Mouse (Mus musculus): Measurements from ENCODE around the gene Swap70.
"Not testable (repeated sequence)": the region's sequence is repeated elsewhere in the genome, so short reads cannot be mapped to it uniquely, and the experiment has no call there.

Swap70 gene

DNA sequence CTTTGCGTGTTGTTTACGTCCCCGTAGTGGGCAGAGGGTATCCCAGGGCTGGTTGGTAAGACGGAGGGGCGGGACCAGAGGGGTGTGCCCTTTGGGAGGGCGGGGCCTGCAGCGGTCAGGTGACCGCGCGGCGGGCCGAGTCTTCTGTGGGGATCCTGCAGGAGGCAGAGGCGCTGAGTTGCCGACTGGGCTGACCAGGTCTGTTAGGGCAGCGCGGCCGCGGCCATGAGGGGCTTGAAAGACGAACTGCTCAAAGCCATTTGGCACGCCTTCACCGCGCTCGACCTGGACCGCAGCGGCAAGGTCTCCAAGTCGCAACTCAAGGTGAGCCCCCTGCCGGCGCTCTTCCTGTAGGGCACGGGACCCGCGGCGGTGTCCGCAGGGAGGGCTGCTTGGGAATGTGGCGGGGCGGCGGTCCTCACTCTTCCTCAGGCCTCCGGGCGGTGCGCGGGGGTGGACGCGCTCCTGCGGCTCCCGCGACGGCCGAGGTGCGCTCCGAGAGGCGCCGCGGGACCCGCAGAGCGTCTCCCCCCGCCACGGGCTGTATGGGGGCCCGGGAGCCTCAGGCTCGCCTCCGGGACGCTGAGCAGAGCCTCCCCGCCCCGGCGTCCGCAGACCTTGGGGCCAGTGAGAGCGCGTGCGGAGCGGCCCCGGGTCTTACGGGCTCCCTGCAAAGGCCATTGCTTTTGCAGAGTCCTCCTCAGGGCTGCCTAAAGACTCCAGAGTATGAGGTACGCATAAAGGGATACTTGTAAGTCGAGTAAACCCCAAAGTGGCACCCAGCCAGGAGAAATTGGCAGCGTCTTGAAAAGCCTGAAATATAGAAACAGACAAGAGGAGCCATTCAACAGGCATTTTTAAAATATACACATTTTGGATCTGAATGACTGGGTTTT, at the start of gene Swap70:
Swap70 (plus strand) TSS at position 126 of the 896 bp plus-strand sequence.
- in situ Hi-C loops (cut with MboI; ENCODE audit: low sequenced_read_pairs): loop anchor here (5.0 kb wide), 1 partner anchor 55 kb away; no protein-coding TSS in a partner anchor

DNA sequence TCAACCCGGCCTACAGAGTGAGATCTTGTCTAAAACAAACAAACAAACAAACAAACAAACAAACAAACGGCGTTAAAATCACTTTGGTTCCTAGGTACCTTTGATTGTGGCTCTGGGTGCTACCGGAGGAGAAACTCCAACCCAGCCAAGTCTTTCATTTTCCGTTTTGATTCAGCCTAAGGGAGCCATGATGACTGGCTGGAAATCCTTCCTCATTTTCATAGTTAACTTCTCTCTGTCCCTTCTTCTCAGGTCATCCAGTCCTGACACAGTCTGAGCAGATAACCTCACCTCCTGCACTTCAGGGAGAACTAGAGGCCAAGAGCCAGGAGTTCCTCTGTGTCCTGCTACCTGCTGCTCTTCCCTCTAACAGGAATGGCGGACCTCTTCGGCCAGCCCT, 42.3 kb upstream of the Swap70 start:
- in situ Hi-C loops (cut with MboI; ENCODE audit: low sequenced_read_pairs): no loop called here

GRCm38 (mm10) chr7:110180613-110181012, 40.9 kb upstream of the Swap70 start:
- in situ Hi-C loops (cut with MboI; ENCODE audit: low sequenced_read_pairs): no loop called here

GRCm38 (mm10) chr7:110181446-110181845, 40.1 kb upstream of the Swap70 start:
- in situ Hi-C loops (cut with MboI; ENCODE audit: low sequenced_read_pairs): no loop called here

DNA sequence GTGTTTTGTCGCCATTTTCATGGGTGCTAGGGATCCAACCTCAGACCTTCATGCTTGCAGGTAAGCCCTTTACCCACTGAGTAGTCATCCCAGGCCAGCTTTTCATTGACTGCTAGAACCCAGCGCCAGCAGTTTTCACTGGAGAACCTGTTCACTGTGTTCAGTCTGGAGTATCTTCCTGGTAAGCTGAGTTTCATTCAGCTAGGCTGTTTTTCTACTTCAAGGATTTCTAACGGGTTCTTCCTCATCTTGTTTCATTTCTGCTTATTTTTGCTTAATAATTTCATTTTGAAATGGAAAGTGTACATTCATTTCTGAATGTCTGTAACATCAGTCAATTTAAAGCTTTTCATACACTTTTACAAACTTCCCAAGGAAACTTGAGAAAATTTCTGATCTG, 36.9 kb upstream of the Swap70 start:
- in situ Hi-C loops (cut with MboI; ENCODE audit: low sequenced_read_pairs): no loop called here

DNA sequence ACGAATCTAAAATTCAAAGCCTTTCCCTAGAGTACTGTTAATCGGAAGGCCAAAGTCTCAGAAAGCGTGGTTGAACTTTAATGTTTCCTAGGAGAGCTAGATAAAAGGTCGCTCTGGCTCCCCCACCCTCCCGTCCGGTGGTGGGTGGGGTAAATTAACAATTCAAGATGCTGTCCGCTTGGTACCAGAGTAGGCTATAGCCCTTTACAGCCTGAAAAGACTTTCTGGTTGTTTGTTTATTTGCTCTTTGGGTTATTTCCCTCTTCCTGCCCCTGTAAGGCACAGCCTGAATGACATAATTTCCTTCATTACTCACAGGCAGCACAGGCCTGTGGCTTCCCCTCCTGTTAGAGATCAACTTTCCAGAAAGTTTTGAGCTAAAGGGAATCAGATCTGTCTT, 31.6 kb upstream of the Swap70 start:
- in situ Hi-C loops (cut with MboI; ENCODE audit: low sequenced_read_pairs): no loop called here

DNA sequence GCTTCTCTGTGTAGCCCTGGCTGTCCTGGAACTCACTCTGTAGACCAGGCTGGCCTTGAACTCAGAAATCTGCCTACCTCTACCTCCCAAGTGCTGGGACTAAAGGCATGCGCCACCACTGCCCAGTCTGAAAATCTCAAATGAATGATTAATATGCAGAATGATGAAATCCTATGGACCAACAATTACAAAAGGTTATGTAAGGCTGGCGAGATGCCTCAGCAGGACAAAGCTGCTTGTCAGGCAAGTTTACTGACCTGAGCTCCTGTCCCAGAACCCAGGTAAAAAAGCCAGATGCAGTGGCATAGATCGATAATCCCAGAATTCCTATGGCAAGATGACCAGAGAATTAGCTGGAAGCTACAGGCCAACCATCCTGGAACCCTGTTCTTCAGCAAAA, 28.3 kb upstream of the Swap70 start:
- in situ Hi-C loops (cut with MboI; ENCODE audit: low sequenced_read_pairs): no loop called here

DNA sequence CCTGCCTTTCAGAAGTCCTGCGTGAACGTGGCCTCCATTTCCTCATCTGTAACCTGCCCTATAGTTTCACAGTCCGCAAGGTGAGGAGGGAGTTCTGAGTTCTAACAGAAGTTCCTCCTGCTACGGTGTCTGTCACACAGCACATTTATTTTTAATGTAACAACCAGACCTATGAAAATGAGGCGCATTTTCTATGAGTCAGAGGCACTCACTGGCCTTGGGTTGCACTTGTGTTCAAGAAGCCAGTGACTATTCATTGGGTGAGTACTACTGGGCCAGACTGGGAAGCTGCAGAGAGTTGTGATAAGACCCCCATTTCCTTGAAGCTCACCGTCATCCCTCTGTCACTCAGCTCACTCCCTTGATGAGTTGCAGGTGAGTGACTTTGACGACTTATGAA, 24.3 kb upstream of the Swap70 start:
- in situ Hi-C loops (cut with MboI; ENCODE audit: low sequenced_read_pairs): no loop called here

- in situ Hi-C loops (cut with MboI; ENCODE audit: low sequenced_read_pairs): no loop called here
Observed at GRCm38 (mm10) chr7:110201933-110202332, 19.6 kb upstream of the Swap70 start.

DNA sequence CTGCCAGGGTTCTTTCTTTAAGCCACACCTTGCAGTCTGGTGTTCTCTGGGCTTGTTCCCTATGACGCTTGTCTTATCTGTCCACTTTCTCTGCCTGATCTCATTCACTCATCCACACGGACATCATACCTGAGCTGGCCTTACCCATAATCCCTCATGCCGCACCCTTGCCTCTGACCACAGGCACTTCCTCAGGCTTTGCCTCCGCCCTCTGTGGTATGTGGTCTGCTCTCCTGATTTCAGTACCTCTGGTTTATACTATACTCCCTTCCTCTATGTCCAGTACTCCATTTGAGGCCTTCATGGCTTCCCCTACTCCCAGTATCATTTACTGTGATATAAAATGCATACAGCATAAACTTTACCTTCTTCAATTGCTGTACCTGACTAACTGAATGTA, 17.3 kb upstream of the Swap70 start:
- in situ Hi-C loops (cut with MboI; ENCODE audit: low sequenced_read_pairs): no loop called here

GRCm38 (mm10) chr7:110208341-110208740, 13.2 kb upstream of the Swap70 start:
- in situ Hi-C loops (cut with MboI; ENCODE audit: low sequenced_read_pairs): no loop called here

GRCm38 (mm10) chr7:110209422-110209821, 12.1 kb upstream of the Swap70 start:
- in situ Hi-C loops (cut with MboI; ENCODE audit: low sequenced_read_pairs): no loop called here

GRCm38 (mm10) chr7:110211025-110211424, 10.5 kb upstream of the Swap70 start:
- in situ Hi-C loops (cut with MboI; ENCODE audit: low sequenced_read_pairs): no loop called here

DNA sequence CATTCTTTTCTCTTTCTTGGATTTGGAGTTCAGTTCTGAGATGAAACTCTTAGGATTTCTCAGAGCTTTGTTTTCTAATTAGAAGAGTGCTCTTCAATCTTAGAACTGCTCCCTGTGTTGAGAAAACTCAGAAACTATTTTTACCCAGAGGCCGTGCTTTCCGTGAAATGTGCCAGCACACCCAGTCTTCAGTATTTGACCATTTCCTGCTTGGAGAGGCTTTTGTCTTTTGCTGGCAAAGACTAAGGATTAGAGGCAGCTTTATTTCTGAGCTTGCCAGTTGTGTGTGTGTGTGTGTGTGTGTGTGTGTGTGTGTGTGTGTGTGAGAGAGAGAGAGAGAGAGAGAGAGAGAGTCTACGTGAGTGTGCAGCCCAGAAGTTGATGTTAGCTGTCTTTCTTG, 6.6 kb upstream of the Swap70 start:
- in situ Hi-C loops (cut with MboI; ENCODE audit: low sequenced_read_pairs): no loop called here

DNA sequence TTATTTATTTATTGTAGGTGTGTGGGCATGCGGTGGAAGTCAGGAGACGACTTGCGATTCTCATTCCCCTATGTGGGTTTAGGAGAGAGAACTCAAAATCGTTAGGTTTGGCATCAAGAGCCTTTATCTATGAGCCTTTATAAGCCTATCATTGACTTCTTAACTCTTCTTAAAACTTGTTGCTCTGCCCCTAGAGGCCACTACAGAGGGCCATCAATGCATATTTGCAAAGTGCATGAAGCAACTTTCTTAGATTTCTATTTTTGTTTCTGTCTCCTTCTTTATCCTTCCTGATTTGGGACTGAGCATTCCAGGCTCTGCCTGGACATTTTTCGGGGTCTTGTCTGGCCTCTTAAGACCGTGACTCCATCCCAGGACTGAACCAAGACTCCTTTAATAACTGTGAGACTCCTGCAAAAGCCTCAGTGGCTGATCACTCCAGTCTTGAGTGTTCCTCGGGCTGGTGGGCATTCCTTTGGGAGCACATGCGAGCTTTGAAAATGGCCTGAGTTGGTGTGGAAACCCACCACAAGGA, 393 bp upstream of the Swap70 start:
- in situ Hi-C loops (cut with MboI; ENCODE audit: low sequenced_read_pairs): loop anchor here (5.0 kb wide), 1 partner anchor 54 kb away; no protein-coding TSS in a partner anchor

- in situ Hi-C loops (cut with MboI; ENCODE audit: low sequenced_read_pairs): loop anchor here (5.0 kb wide), 1 partner anchor 55 kb away; no protein-coding TSS in a partner anchor
Observed at GRCm38 (mm10) chr7:110222583-110223182, 1.2 kb downstream of the Swap70 start.

DNA sequence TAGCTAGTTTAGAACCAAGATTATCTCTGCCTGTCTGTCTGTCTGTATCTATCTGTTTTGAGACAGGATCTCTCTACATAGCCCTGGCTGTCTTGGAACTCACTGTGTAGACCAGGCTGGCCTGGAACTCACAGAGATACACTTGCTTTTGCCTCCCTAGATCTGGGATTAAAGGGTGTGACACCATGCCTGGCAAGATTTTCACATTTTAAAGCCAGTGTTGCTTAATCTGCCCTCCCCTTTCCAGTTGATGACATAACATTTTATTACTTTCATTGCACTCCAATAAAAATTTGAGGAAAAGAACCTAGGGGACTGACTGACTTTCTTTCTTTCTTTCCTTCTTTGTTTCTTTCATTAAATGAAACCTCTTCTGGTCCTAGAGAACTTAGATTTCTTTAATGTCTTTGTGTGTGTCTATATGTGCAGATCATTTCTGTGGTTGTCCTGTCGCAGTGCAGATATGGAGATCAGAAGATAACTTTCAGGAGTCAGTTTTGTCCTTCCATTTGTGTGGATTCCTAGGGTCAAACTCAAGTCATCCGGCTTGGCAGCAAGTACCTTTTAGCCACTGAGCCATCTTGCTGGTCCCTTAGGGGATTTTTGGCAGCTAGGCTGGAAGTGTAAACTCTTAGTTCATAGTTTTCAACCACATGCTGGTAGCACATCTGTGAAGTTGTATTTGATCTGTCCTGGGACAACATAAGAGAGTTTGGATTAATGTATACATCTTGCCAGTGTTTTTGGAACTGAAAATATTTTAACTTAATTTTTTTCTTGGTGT, 2.4 kb downstream of the Swap70 start:
- in situ Hi-C loops (cut with MboI; ENCODE audit: low sequenced_read_pairs): loop anchor here (5.0 kb wide), 1 partner anchor 57 kb away; no protein-coding TSS in a partner anchor

DNA sequence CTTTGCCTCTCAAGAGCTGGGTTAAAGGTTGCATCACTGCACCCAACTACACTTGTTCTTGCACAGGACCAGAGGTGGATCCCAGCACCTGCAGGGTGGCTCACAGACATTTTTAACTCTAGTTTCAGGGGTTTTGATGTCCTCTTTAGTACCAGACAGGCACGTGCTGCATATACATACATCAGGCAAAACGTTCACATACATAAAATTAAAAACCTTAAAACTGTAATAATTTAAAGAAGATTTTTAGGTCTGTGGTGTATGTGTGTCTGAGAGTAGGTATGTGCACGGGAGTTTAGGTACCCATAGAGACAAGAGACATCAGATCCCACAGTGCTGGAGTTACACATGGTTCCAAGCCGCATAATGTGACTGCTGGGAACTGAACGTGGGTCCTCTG, 5.0 kb downstream of the Swap70 start:
- in situ Hi-C loops (cut with MboI; ENCODE audit: low sequenced_read_pairs): no loop called here

DNA sequence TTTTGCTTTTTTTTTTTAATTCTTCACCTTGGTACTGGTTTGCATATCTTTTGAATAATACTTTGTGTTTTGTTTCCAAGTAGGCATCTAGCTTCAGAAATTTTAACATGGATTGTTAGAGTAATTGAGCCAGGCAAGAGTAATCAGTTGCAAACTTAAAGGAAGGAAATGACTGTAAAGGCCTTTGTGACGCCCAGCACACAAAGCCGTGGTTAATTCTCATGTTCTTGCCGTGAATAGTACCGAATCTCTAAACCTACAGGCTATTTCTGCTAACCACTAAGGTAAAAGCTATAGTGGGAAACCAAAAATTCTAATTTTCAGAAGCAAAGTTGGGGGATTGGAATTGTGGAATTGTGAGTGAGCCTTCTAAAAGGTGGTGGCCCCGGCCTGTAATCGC, 8.5 kb downstream of the Swap70 start:
- in situ Hi-C loops (cut with MboI; ENCODE audit: low sequenced_read_pairs): no loop called here

DNA sequence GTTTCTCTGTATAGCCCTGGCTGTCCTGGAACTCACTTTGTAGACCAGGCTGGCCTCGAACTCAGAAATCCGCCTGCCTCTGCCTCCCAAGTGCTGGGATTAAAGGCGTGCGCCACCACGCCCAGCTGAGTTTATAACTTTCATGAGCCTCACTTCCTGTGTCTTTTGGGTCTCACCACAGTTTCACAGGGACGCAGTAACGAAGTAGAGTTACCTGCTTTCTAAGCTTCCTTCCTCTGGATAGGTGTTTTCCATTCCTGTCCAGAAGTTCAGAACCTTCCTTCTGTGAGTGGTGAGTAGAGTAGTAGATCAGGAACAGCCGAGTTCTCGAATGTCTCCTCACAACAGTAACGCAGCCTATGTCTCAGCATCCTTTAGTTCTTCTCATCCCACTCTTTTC, 9.6 kb downstream of the Swap70 start:
- in situ Hi-C loops (cut with MboI; ENCODE audit: low sequenced_read_pairs): not testable (repeated sequence)

- in situ Hi-C loops (cut with MboI; ENCODE audit: low sequenced_read_pairs): no loop called here
Observed at GRCm38 (mm10) chr7:110236085-110236484, 14.6 kb downstream of the Swap70 start.
